Mouse (Mus musculus): ENCODE measurements around the gene D17Wsu92e.
A peak's percentile ranks its signal among the peaks of the same experiment; 100 is the strongest.

The D17Wsu92e gene

DNA sequence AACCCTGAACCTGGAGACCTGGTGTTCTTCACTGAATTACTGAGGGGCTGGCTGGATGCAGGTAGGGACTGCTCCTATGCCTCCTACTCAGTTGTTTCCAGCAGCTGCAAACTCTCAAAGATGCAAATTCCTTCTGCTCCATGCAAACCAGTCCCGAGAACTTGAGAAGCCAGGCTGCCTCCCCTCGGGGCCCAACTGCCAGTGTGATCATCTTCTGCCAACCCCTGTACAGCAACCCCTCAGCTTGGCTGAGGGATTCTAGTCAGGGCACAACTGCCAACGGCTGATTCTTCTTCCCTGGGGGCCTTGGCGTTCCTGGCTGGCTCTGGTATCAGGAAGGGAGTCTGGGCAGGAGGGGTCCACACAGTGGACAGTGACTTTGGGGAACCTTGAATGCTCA lies 74.0 kb downstream of the D17Wsu92e start:
- DNase-seq (ENCODE audit: low read depth, low spot score) = no peak

GRCm38 (mm10) chr17:27740961-27741360 lies 79.5 kb downstream of the D17Wsu92e start:
- DNase-seq (ENCODE audit: low read depth, low spot score) = no peak

DNA sequence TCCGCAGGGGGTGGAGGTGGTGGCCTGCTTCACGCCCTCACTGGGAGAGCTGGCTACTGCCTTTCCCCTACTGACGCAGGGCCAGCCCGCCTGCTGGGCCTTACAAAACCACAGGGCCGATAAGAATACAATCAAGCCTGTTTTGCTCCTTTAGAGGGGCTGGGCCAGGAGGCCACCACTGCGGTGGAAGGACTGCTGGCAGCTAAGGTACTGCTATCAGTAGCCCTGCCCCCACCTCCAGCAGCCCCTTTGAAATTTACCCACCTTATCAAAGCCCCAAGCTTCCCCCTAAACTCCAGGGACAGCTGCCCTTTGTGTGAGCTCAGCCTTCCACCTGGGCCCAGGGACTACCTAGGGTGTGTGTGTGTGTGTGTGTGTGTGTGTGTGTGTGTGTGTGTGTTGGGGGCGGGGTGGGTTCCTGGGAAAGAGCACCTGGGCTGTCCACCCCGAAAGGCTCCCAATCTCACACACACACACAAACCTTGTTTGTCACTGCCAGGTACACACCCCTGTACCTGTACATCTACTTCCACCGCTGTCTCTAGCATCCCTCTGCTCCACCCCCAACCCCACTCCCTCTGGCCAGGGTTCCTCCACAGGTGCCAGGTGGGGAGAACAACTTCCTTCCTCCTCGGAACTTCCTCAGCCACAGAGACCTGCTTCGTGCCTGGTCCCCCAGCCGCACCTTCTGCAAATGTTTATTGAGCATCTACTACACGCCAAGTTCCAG lies 85.9 kb downstream of the D17Wsu92e start:
- DNase-seq (ENCODE audit: low read depth, low spot score) = no peak

DNA sequence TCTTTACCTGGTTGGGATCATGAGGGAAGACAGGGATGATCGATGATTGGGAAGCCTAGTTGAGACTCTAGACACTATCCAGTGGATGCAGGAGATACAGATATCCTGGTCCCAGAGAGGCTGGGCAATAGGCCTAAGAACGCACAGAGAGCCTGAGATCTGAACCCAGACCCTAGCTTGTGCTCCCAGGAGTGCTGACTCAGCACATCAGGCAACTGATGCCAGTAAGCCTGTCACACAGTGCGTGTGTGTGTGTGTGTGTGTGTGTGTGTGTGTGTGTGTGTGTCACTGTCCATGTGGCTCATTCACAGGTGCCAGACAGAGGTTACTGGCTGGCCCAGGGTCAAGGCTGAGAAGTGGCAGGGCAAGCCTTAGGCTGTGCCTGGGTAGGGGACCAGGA lies 87.8 kb downstream of the D17Wsu92e start:
- DNase-seq (ENCODE audit: low read depth, low spot score) = no peak

DNA sequence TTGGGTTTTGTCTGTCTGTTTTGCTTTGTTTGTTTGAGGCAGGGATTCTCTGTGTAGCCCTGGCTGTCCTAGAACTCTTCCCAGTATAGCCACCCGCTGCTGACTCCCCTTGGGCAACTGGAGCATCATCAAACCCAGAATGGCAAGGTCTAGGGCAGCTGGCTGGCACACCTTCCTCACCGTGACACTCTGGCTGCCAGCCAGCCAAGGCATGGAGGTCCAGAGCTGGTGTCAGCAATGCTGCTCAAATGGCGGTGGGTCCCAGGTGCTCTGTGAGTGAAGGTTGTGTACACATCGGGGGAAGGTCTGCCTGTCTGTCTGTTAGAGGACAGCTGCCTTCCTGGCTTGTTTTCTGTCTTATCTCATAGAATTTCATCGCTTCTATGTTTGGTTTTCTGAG lies 88.3 kb downstream of the D17Wsu92e start:
- no peak for DNase-seq (ENCODE audit: low read depth, low spot score)

DNA sequence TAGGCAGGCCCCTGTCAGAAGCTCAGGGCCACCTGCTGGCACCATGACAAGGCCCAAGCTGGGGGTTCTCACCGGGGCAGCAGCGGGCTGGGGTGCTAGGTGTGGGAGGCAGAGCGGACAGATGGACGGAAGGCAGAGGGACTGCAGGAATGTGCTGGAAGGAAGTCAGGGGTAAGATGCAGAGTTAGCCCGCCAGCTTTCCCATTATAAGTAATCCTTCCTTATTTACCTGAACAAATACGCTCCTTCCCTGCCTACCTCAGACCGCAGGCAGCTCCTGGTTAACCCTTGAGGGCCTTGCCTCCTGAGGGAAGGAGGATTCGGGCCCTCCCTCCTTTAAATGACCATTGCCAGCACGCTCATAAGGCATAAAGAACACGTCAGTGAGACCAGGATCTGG lies 91.7 kb downstream of the D17Wsu92e start, which contains the start of gene Spdef:
TSS of gene Spdef (minus strand) at position 186 of the 400 bp plus-strand sequence.
- DNase-seq (ENCODE audit: low read depth, low spot score) = no peak

DNA sequence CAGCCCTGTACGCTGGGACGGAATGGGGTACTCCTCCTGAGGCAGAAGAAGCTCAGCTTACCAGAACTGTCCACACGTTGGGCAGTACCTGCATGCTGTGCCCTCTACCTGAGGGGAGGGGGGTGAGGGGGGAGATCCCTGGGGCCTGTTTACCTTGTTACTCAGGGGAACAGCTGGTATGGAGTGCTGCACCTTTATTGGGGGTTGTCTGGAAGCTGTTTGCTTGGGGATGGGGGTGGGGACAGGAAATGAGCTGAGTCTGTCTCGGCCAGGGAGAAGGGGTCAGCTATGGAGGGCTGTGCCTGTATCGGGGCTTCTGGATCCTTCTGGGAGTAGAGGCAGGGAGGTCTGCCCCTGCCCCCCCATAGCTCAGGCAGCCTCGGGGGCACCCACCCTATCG lies 93.9 kb downstream of the D17Wsu92e start:
- DNase-seq (ENCODE audit: low read depth, low spot score) = no peak

DNA sequence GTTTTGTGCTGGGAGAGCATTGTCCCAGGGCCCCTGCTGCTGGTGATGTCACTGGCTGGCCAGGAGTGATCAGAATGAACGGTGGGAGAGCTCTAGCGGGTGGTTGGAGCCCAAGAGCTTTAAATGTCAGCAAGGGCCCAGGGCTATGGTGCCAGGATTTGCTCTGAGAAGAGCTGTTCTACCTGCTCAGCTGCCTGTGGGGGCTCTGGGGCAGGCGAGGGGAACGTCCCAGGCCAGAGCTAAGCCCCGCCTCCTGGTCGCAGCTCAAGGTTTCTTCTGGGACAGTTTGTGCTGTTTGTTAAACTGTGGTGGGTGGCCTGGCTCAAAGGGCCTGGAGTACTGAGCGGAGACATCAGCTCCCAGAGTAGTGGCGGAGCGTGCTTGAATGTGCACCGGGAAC lies 95.0 kb downstream of the D17Wsu92e start:
- no peak for DNase-seq (ENCODE audit: low read depth, low spot score)

GRCm38 (mm10) chr17:27725011-27725410 lies 95.4 kb downstream of the D17Wsu92e start:
- no peak for DNase-seq (ENCODE audit: low read depth, low spot score)

DNA sequence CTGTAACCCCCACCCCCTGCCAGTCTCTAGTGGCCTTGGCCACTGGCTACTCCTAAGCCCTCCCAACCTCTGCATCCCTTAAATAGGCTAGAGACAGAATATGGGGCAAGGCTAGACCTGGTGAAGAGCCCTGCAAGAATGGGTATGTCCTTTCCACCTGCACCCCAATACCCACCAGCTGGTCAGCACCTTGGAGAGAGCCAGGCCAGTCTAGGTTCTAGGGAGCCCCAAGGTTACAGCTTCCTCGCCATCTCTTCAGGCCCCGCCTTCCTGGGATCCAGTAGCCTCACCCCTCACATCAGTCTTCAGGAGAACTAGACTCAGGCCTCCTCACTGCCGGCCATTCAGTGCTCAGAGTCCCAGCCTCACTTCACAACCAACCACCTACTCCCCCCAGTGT lies 96.1 kb downstream of the D17Wsu92e start:
- no peak for DNase-seq (ENCODE audit: low read depth, low spot score)

- DNase-seq (ENCODE audit: low read depth, low spot score) = no peak
These were observed 99.3 kb downstream of the D17Wsu92e start for GRCm38 (mm10) chr17:27721125-27721664.

- no peak for DNase-seq (ENCODE audit: low read depth, low spot score)
These were observed 100.1 kb downstream of the D17Wsu92e start for GRCm38 (mm10) chr17:27720326-27720725.

GRCm38 (mm10) chr17:27719663-27720062 lies 100.8 kb downstream of the D17Wsu92e start:
- DNase-seq (ENCODE audit: low read depth, low spot score) = no peak

GRCm38 (mm10) chr17:27718250-27718649 lies 102.2 kb downstream of the D17Wsu92e start:
- no peak for DNase-seq (ENCODE audit: low read depth, low spot score)

DNA sequence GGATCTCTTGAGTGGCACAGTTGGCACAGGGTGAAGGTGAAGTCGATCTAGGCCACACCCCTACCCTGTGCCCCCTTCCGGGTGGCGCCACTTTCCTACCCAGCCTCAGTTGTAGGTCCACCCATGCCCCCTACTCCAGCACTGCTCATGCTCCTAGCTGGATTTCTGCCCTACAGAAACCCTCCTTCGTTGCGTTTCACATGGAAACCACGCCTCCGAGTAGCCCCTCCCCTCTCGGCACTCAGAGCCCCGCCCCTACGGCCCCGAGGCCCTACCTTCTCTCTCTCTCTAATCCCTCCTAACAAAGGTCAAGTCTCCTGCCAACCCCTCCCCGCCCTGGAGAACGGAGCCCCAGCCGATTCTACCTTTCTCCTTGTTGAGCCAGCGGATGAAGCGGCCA lies 103.6 kb downstream of the D17Wsu92e start:
- peak; percentile 28 for DNase-seq (ENCODE audit: low read depth, low spot score)

GRCm38 (mm10) chr17:27712832-27713231 lies 107.6 kb downstream of the D17Wsu92e start:
- no peak for DNase-seq (ENCODE audit: low read depth, low spot score)

DNA sequence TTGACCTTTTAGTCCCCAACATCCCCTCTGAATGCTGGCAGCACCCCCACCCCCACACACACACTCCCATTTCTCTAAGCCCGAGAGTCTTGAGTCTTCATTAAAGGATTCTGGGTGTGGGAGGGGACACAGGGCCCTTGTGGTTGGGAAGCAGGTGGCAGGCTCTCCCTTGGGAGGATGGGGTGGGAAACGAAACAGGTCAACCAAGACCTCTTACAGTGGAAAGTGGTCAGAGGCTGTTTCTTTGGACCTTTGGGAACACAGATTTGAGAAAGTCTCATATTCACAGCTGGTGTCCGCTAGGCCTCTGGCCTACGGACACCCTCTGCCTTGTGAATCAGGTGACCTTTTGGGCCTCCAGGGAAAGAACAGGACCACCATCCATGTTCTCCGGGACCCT lies 110.8 kb downstream of the D17Wsu92e start:
- no peak for DNase-seq (ENCODE audit: low read depth, low spot score)

DNA sequence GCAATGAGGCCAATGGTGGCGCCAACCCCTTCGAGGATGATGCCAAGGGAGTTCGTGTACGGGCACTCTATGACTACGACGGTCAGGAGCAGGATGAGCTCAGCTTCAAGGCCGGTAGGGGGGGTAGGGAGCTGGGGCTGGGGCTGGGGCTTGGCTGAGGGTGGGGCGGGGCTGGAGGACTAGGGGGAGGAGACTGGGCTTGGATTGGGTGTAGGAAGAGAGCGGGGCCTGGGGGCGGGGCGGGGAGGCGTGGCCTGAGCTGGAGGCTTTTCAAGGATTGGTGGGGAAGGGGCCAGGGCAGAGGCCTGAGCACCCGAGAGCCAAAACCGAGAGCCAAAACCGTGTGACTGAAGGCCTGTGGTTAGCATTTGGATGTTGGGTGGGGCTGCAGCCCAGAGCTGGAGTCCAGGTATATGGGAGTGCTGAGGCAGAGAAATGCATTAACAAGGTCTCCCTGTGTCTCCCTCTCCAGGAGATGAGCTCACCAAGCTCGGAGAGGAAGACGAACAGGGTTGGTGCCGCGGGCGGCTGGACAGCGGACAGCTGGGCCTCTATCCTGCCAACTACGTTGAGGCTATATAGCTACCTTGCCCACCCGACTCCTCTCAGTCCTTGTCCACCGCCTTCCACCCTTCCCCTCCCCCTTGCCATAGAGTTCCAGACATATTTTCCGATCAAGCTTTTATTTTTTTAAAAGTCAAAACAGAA lies 112.3 kb downstream of the D17Wsu92e start:
- DNase-seq (ENCODE audit: low read depth, low spot score) = peak; percentile 61

DNA sequence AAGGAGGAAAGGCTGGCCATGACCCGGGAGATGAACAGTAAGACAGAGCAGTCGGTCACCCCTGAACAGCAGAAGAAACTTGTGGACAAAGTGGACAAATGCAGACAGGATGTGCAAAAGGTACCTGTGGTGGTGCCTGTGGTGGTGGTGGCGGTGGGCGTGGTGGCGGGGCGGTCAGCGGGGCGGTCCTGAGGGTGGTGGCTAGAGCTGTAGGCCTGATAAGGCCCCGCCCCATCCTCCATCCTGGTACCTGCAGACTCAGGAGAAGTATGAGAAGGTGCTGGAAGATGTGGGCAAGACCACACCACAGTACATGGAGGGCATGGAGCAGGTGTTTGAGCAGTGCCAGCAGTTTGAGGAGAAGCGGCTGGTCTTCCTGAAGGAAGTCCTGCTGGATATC lies 114.8 kb downstream of the D17Wsu92e start:
- DNase-seq (ENCODE audit: low read depth, low spot score) = no peak

GRCm38 (mm10) chr17:27703961-27704621 lies 116.4 kb downstream of the D17Wsu92e start:
- no peak for DNase-seq (ENCODE audit: low read depth, low spot score)

- peak; percentile 30 for DNase-seq (ENCODE audit: low read depth, low spot score)
These were observed 117.9 kb downstream of the D17Wsu92e start for GRCm38 (mm10) chr17:27702518-27702917.

DNA sequence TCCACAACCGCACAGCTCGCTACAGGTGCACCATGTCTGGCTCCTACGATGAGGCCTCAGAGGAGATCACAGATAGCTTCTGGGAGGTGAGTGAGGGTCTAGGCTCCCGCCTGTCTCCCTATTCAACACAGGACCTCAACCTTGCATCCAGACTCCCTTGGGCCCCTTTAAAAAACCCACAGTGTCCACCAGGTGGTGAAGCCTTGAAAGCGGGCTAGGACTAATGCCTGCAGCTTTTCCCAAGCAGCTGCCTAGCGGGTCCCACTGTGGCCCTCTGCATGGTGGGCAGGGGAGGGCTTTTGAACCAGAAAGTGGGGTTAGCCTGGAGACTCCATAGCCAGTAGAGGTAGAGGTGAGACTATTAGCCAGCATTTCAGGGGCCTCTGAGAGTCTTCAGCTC lies 118.6 kb downstream of the D17Wsu92e start:
- DNase-seq (ENCODE audit: low read depth, low spot score) = no peak

Data from CD4-positive helper T cell, adult 2 months (primary cell).